Comparison of ENCODE assay signal across 8 mouse cellular contexts in the genomic region with DNA sequence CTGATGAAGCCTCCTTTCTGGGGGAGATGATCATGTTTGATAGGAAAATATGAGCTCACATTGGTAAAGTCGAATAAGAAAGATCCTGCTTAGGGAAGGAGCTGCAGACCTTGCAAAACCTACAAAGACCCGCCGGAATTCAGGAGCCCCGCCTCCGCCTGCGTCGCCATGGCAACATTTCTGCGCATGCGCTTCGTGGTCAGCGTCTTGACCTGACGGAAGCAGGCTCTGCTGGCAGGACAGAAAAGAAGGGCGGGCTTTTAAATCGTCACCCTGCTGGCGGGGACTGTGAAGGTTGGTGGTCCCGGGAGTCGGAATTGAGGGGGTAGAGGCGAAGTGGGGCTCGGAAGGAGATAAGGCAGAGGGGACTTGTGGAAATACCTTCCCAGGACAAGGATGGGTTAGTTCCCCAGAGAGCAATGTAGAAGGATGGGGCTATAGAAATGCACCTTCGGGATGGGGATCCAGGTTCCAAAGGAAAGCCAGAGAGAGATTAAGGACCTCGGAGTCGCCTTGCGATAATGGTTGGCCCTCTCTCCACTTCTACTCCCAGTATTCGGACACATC. TPM values are rescaled to one million over a fixed set of nuclear protein-coding genes. Genes with fewer than 3 reads are reported as not detected.
A peak's percentile ranks its signal among the peaks of the same experiment; 100 is the strongest.
DNase-seq lines count a peak whose midpoint lies in the region; ATAC-seq and TF ChIP-seq lines count a peak whose summit lies in the region.

Gene Rsg1, plus strand, starts transcription at position 187 of the 567 bp plus-strand sequence.

- no peaks in the 10 kb centered on the region for H3K27me3 ChIP-seq in Patski
- no peaks in the 10 kb centered on the region for H3K27me3 ChIP-seq in hindbrain, embryonic 15.5 days

- H3K4me3 ChIP-seq in hindbrain, embryonic 15.5 days, result peak within 1 kb of the TSS; percentile 67

- H3K36me3 ChIP-seq in hindbrain, embryonic 15.5 days, result no peaks in the 10 kb centered on the region

- ATAC-seq in Patski, result peak; percentile 62
- ATAC-seq in hindbrain, embryonic 15.5 days (ENCODE audit: low FRiP score, low read depth), result peak; percentile 82

- H3K9ac ChIP-seq in hindbrain, embryonic 15.5 days, result peak within 1 kb of the TSS; percentile 76

- TF ChIP-seq CTCF in Patski (IDR thresholded peaks at IDR 0.05), result no peak

- H3K4me1 ChIP-seq in hindbrain, embryonic 15.5 days (replicated peaks), result peaks cover 18% of the 10 kb centered on the region

- peak within 1 kb of the TSS; percentile 77 for H3K27ac ChIP-seq in hindbrain, embryonic 15.5 days (replicated peaks)

- CTCF ChIA-PET in Patski (lab: Charles Lee), result interaction anchor here (1.0 kb wide), 1 partner anchor 54 kb away, joined by 3 read pairs; no protein-coding TSS in a partner anchor

- H3K9me3 ChIP-seq in hindbrain, embryonic 15.5 days, result no peaks in the 10 kb centered on the region

- under 1% methylated on average over 24 of the region's 24 CpGs for WGBS in hindbrain, embryonic 15.5 days

- in situ Hi-C loops in Patski (cut with MboI; ENCODE audit: low pct_unique_long_range_greater_than_20kb), result no loop called here

- H3K4me2 ChIP-seq in hindbrain, embryonic 15.5 days, result peak within 1 kb of the TSS; percentile 97

- POLR2A ChIA-PET in Patski (lab: Charles Lee), result no interaction called here

- DNase-seq in Patski (ENCODE audit: low read depth, low spot score), result peak; percentile 53
- peak; percentile 97 to 98 for DNase-seq in cerebellum, postnatal 14 days
- peak; percentile 88 to 92 for DNase-seq in frontal cortex, postnatal 25 days (ENCODE audit: low spot score in 2 of 2)
- DNase-seq in left cerebral cortex, adult 11 months (ENCODE audit: low spot score), result peak; percentile 89
- peak; percentile 95 to 96 for DNase-seq in lung, postnatal 4 days
- peak; percentile 76 for DNase-seq in retina, postnatal 7 days (ENCODE audit: low read depth, low spot score)
- DNase-seq in urinary bladder, adult 2 months (ENCODE audit: low spot score), result peak; percentile 90

RNA-seq across cellular contexts. Expression of gene Rsg1, which starts in this region (rescaled TPM):
- polyA plus RNA-seq in Patski (2021), result 1.9 TPM
- 7.8 and 10.9 TPM in 2 replicates for polyA plus RNA-seq in hindbrain, embryonic 15.5 days (2015; fragmentation: Nextera tagmentation; extraction: Ambion mirVana)
- 2.4 and 2.6 TPM in 2 replicates for polyA plus RNA-seq in urinary bladder, adult 2 months (2012; rRNA removed)

Comparison
In these comparisons a context has a peak if more than half of its experiments do, and no peak if none do; other contexts are left out.
1. Peak in every context shown above with its lines: DNase-seq, ATAC-seq, H3K4me3 ChIP-seq and H3K27ac ChIP-seq.